Mouse (Mus musculus) CH12.LX (cell line): ENCODE measurements at regions not wholly inside any gene's neighbourhood (a gene's known extent, or its start where the extent isn't known, plus 50 kb on each side); places are given as distances from the start of the nearest gene placed in this dataset.

ENCODE experiments used
- DNase-seq: peaks from one replicate; pipeline ENCODE4 v3.0.0-alpha.2; 2013; ENCODE audit errors: extremely low read depth
- H3K27ac ChIP-seq: 2 replicates; pipeline ENCODE4 v1.5.1; 2012; ENCODE audit warnings: low read depth, mild to moderate bottlenecking, control low read depth, moderate library complexity; ENCODE audit not compliant: insufficient read depth
- H3K27me3 ChIP-seq: replicated peaks from 2 replicates; pipeline ENCODE3; 2012; ENCODE audit warnings: inconsistent platforms
- H3K36me3 ChIP-seq, 2 experiments: replicated peaks in 1 of 2; 2 replicates each; pipeline versions ENCODE3 to v1.6.1; 2012; ENCODE audit warnings: inconsistent platforms in 1 of 2, low read length in 1 of 2, mild to moderate bottlenecking in 1 of 2, mixed read lengths in 1 of 2, moderate library complexity in 1 of 2; ENCODE audit not compliant: control insufficient read depth in 1 of 2, insufficient read depth in 1 of 2
- H3K4me1 ChIP-seq, 2 experiments: 2 replicates each; pipeline ENCODE4 v1.6.1; 2012; ENCODE audit warnings: inconsistent platforms in 1 of 2, moderate library complexity in 1 of 2; ENCODE audit not compliant: insufficient read depth in 2 of 2, control insufficient read depth in 1 of 2
- H3K4me2 ChIP-seq: 2 replicates; pipeline ENCODE4 v1.6.1; 2012; ENCODE audit warnings: low read depth, mild to moderate bottlenecking, control low read depth; ENCODE audit not compliant: poor library complexity, insufficient read depth, severe bottlenecking
- H3K4me3 ChIP-seq, 3 experiments: fragments of 150-350 bp in 1 of 3; sonication (generic) in 1 of 3; replicated peaks in 1 of 3; 2 replicates each; pipeline versions ENCODE3 to v1.5.1; 2011 to 2012; ENCODE audit warnings: low read depth in 2 of 3, low read length in 2 of 3, mild to moderate bottlenecking in 2 of 3, moderate library complexity in 2 of 3, control low read depth in 1 of 3, improper control_type of control experiment in 1 of 3, inconsistent platforms in 1 of 3, mixed read lengths in 1 of 3; ENCODE audit not compliant: poor library complexity in 1 of 3
- H3K79me2 ChIP-seq: replicated peaks from 2 replicates; pipeline ENCODE4 v1.6.1; 2012; ENCODE audit warnings: mild to moderate bottlenecking, moderate library complexity; ENCODE audit not compliant: control insufficient read depth, poor library complexity, insufficient read depth, severe bottlenecking; ENCODE audit errors: extremely low read depth
- H3K9ac ChIP-seq: 2 replicates; pipeline ENCODE4 v1.6.1; 2012; ENCODE audit warnings: low read depth, mild to moderate bottlenecking, control low read depth, moderate library complexity; ENCODE audit not compliant: insufficient read depth
- H3K9me3 ChIP-seq: replicated peaks from 2 replicates; pipeline ENCODE3; 2012; ENCODE audit warnings: low read length, inconsistent platforms, mixed read lengths
- CTCF ChIP-seq, 2 experiments: IDR thresholded peaks in 1 of 2; conservative IDR thresholded peaks in 1 of 2; 2 replicates each; pipeline ENCODE4 v1.5.1; 2011 to 2012; ENCODE audit warnings: low read depth in 2 of 2, low read length in 2 of 2, improper control_type of control experiment in 1 of 2, inconsistent platforms in 1 of 2, mild to moderate bottlenecking in 1 of 2, moderate library complexity in 1 of 2
- E2F4 ChIP-seq: IDR thresholded peaks from 2 replicates; pipeline ENCODE4 v1.6.1; 2011; ENCODE audit warnings: low read depth, low read length, improper control_type of control experiment; ENCODE audit not compliant: insufficient replicate concordance
- EP300 ChIP-seq: IDR thresholded peaks from 2 replicates; pipeline ENCODE4 v1.6.1; 2011; ENCODE audit warnings: low read length, improper control_type of control experiment
- ETS1 ChIP-seq: conservative IDR thresholded peaks from 2 replicates; pipeline ENCODE4 v1.6.1; 2012; ENCODE audit warnings: low read depth, mild to moderate bottlenecking, inconsistent platforms, low read length, improper control_type of control experiment, moderate library complexity
- GABPA ChIP-seq: IDR thresholded peaks from 2 replicates; pipeline ENCODE4 v1.6.1; 2012; ENCODE audit warnings: low read depth, low read length, improper control_type of control experiment, inconsistent platforms; ENCODE audit not compliant: insufficient replicate concordance
- MAFK ChIP-seq: IDR thresholded peaks from 2 replicates; pipeline ENCODE4 v1.6.1; 2011; ENCODE audit warnings: low read length, improper control_type of control experiment; ENCODE audit not compliant: insufficient replicate concordance
- MAX ChIP-seq: IDR thresholded peaks from 2 replicates; pipeline ENCODE4 v1.6.1; 2011; ENCODE audit warnings: low read length, improper control_type of control experiment
- MAZ ChIP-seq: IDR thresholded peaks from 2 replicates; pipeline ENCODE4 v1.6.1; 2012; ENCODE audit warnings: low read depth, mild to moderate bottlenecking, inconsistent platforms, low read length, improper control_type of control experiment, moderate library complexity
- MEF2A ChIP-seq: IDR thresholded peaks from 2 replicates; pipeline ENCODE4 v1.6.1; 2014; ENCODE audit warnings: low read depth, mild to moderate bottlenecking, inconsistent platforms, low read length, improper control_type of control experiment, borderline replicate concordance
- MYC ChIP-seq: IDR thresholded peaks from 2 replicates; pipeline ENCODE4 v1.6.1; 2011; ENCODE audit warnings: low read depth, mild to moderate bottlenecking, improper control_type of control experiment, low read length
- NRF1 ChIP-seq: IDR thresholded peaks from 2 replicates; pipeline ENCODE4 v1.6.1; 2014; ENCODE audit warnings: low read depth, mild to moderate bottlenecking, inconsistent platforms, low read length, improper control_type of control experiment, moderate library complexity
- UBTF ChIP-seq: IDR thresholded peaks from 2 replicates; pipeline ENCODE4 v1.6.1; 2012; ENCODE audit warnings: low read depth, mild to moderate bottlenecking, inconsistent platforms, low read length, improper control_type of control experiment, moderate library complexity
- USF1 ChIP-seq: IDR thresholded peaks from 2 replicates; pipeline ENCODE4 v1.6.1; 2014; ENCODE audit warnings: low read depth, mild to moderate bottlenecking, inconsistent platforms, low read length, improper control_type of control experiment
- USF2 ChIP-seq: conservative IDR thresholded peaks from 2 replicates; pipeline ENCODE4 v1.6.1; 2011; ENCODE audit warnings: low read depth, low read length, improper control_type of control experiment
- ZKSCAN1 ChIP-seq: IDR thresholded peaks from 2 replicates; pipeline ENCODE4 v1.6.1; 2012; ENCODE audit warnings: low read depth, inconsistent platforms, low read length, improper control_type of control experiment, borderline replicate concordance
- dilution Hi-C: fragments of 300-500 bp; cut with MboI; formaldehyde crosslinking; loops from 2 replicates; pipeline ENCODE4 v1.14.3; 2020; ENCODE audit warnings: low sequenced_read_pairs; ENCODE audit not compliant: extremely low pct_unique_long_range_greater_than_20kb, extremely low pct_ligation_motif_present
- in situ Hi-C: fragments of 300-500 bp; cut with MboI; formaldehyde crosslinking; loops from 3 replicates; pipeline ENCODE4 v1.14.3; 2019; ENCODE audit warnings: low sequenced_read_pairs, low pct_ligation_motif_present, low pct_unique_long_range_greater_than_20kb, mixed read lengths

DNA sequence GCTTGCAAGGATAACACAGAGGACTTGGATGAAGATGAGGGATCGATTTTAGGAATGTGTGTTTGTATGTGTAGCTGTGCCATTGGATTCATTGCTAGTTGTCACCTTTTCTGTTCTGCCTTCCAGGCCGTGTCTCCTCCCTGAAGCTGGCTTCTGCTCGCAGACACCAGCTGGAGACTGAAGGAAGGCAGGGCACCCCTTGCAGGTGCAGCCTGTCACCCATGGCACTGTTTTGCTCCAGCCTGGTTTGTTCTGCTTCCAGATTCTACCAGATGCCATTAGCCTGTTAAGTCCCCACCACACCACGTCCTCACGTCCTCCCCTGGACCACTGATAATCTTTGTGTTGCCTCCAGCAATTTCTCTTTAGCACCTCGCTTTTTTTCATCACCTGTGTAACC lies 286.7 kb downstream of the Cps1 start:
- no peak overlapping the region for H3K4me2 ChIP-seq
- no peaks in the 10 kb centered on the region for H3K36me3 ChIP-seq
- no peaks in the 10 kb centered on the region for H3K79me2 ChIP-seq
- H3K9ac ChIP-seq, result no peak overlapping the region
- no peak for TF ChIP-seq MYC
- no peak for TF ChIP-seq UBTF
- TF ChIP-seq EP300, result no peak
- TF ChIP-seq MAFK, result no peak
- no peak for TF ChIP-seq USF1
- no peak for TF ChIP-seq NRF1
- H3K27me3 ChIP-seq, result no peaks in the 10 kb centered on the region
- dilution Hi-C loops (no loop called here), in situ Hi-C loops (no loop called here)
- no peaks in the 10 kb centered on the region for H3K4me1 ChIP-seq
- H3K27ac ChIP-seq, result no peak overlapping the region
- peaks cover 3% of the 10 kb centered on the region for H3K9me3 ChIP-seq
- no peak for DNase-seq
- no peak overlapping the region for H3K4me3 ChIP-seq

DNA sequence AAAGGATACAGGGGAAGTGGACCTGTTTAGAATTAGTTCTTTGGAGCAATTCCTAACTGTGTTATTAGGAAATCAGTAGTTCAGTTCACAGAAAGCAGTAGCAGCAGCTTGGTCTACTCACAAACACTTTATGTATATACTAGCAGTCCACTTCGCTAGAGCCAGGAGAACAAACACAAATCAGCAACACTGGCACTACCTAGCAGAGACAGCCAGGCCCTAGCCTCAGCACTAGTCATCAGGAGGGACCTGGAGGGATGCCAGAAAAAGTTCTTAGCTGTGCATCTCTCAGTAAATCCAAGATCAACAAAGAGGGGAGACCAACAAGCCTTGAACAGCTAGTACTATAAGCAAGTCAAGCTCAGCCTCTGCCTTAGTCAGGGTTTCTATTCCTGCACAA lies 294.4 kb downstream of the Cps1 start:
- no peak for DNase-seq
- dilution Hi-C loops, result no loop called here
- Histone ChIP-seq H3K4me3 (no peak overlapping the region), H3K9ac (no peak overlapping the region), H3K27ac (no peak overlapping the region), H3K27me3 (no peaks in the 10 kb centered on the region), H3K4me1 (no peaks in the 10 kb centered on the region), H3K36me3 (no peaks in the 10 kb centered on the region), H3K4me2 (no peak overlapping the region), H3K9me3 (no peaks in the 10 kb centered on the region), H3K79me2 (no peaks in the 10 kb centered on the region)
- TF ChIP-seq UBTF (no peak), MAX (no peak), E2F4 (no peak), MYC (no peak), CTCF (conservative IDR thresholded peaks at IDR 0.05 in 1 of 2, IDR thresholded peaks at IDR 0.05 in 1 of 2; ENCODE audit: low read depth in 2 of 2, low read length in 2 of 2) (no peak), NRF1 (no peak)
- TF ChIP-seq, all 38 proteins: peak for 0
- in situ Hi-C loops, result no loop called here

DNA sequence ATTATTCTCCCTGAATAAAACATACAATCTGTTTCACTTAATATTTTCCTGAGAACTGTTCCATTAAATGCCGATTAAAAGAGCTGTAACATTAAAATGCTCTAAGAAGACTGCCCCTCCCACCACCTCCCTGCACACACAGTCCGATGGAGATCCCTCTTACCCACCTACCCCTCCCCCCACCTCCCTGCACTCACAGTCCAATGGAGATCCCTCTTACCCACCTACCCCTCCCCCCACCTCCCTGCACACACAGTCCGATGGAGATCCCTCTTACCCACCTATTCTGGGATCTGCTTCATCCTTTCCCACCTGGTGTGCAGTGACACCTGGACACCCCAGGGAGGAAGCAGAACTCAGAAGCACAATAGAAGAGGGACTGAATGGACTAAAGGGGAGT lies 305.6 kb downstream of the Cps1 start:
- no peaks in the 10 kb centered on the region for H3K4me1 ChIP-seq
- dilution Hi-C loops, result no loop called here
- TF ChIP-seq ZKSCAN1 (no peak), ETS1 (no peak), MEF2A (no peak), GABPA (no peak), MAZ (no peak), USF2 (no peak)
- H3K27me3 ChIP-seq, result no peaks in the 10 kb centered on the region
- no peak overlapping the region for H3K27ac ChIP-seq
- peaks cover 2% of the 10 kb centered on the region for H3K9me3 ChIP-seq
- H3K9ac ChIP-seq, result no peak overlapping the region
- no peak for DNase-seq
- in situ Hi-C loops, result no loop called here
- H3K79me2 ChIP-seq, result no peaks in the 10 kb centered on the region
- H3K4me3 ChIP-seq, result no peak overlapping the region
- no peaks in the 10 kb centered on the region for H3K36me3 ChIP-seq
- no peak overlapping the region for H3K4me2 ChIP-seq
